Mouse (Mus musculus) limb, embryonic 14.5 days (tissue): ENCODE measurements at regions not wholly inside any gene's neighbourhood (a gene's known extent, or its start where the extent isn't known, plus 50 kb on each side); places are given as distances from the start of the nearest gene placed in this dataset.
"Not testable (repeated sequence)": the region's sequence is repeated elsewhere in the genome, so short reads cannot be mapped to it uniquely, and the experiment has no call there.

ENCODE experiments used
- ATAC-seq: fragments of 200-750 bp; cut with Nextera tagmentation; 2 replicates; pipeline ENCODE4 v1.8.0; 2017; ENCODE audit warnings: low read depth, moderate number of reproducible peaks, moderate TSS enrichment; ENCODE audit not compliant: low FRiP score
- DNase-seq: peaks from one replicate; pipeline ENCODE4 v3.0.0-alpha.2; 2015; ENCODE audit warnings: low spot score
- H3K27ac ChIP-seq: fragments of 300-500 bp; sonication (generic); replicated peaks from 2 replicates; pipeline ENCODE4 v1.5.1; 2014; ENCODE audit warnings: low read depth, mild to moderate bottlenecking, low read length, moderate library complexity, mixed read lengths
- H3K27me3 ChIP-seq: fragments of 300-500 bp; sonication (generic); 2 replicates; pipeline ENCODE4 v1.6.1; 2014; ENCODE audit warnings: low read length, mixed read lengths; ENCODE audit not compliant: control insufficient read depth, insufficient read depth
- H3K36me3 ChIP-seq: fragments of 300-500 bp; sonication (generic); 2 replicates; pipeline ENCODE4 v1.6.1; 2014; ENCODE audit warnings: mild to moderate bottlenecking, low read length, moderate library complexity, mixed read lengths; ENCODE audit not compliant: control insufficient read depth, insufficient read depth
- H3K4me1 ChIP-seq: fragments of 300-500 bp; sonication (generic); 2 replicates; pipeline ENCODE4 v1.6.1; 2014; ENCODE audit warnings: antibody characterized with exemption, low read length, mixed read lengths; ENCODE audit not compliant: control insufficient read depth, insufficient read depth
- H3K4me2 ChIP-seq: fragments of 300-500 bp; sonication (generic); replicated peaks from 2 replicates; pipeline ENCODE4 v1.6.1; 2014; ENCODE audit warnings: low read depth, mild to moderate bottlenecking, low read length, moderate library complexity; ENCODE audit not compliant: severe bottlenecking
- H3K4me3 ChIP-seq: fragments of 300-500 bp; sonication (generic); replicated peaks from 2 replicates; pipeline ENCODE4 v1.5.1; 2014; ENCODE audit warnings: low read length
- H3K9ac ChIP-seq: fragments of 300-500 bp; sonication (generic); 2 replicates; pipeline ENCODE4 v1.6.1; 2014; ENCODE audit warnings: mild to moderate bottlenecking, low read depth, low read length, moderate library complexity; ENCODE audit not compliant: severe bottlenecking
- H3K9me3 ChIP-seq: fragments of 300-500 bp; sonication (generic); 2 replicates; pipeline ENCODE4 v1.6.1; 2016; ENCODE audit warnings: low read length; ENCODE audit not compliant: control insufficient read depth
- POLR2A ChIP-seq: fragments of 200-500 bp; IDR thresholded peaks from 2 replicates; pipeline ENCODE4 v1.8.0; 2012; ENCODE audit warnings: inconsistent platforms, mild to moderate bottlenecking, moderate library complexity, borderline replicate concordance; ENCODE audit not compliant: insufficient read depth, insufficient read length; ENCODE audit errors: extremely low read depth
- WGBS: fragments of 180-500 bp; shearing (Covaris S2); extraction: QIAGEN DNeasy Blood & Tissue Kit; methylation state at CpG from one replicate; pipeline ENCODE4 v1.1.7; 2014; 5-methylcytosine and 5-hydroxymethylcytosine counted together

GRCm38 (mm10) chr6:37775151-37775550 is 95.5 kb upstream of the Trim24 start:
- Histone ChIP-seq H3K4me3 (no peak overlapping the region), H3K9me3 (no peaks in the 10 kb centered on the region), H3K27ac (no peak overlapping the region), H3K27me3 (no peaks in the 10 kb centered on the region), H3K4me1 (no peaks in the 10 kb centered on the region), H3K4me2 (no peak overlapping the region), H3K9ac (no peak overlapping the region), H3K36me3 (no peaks in the 10 kb centered on the region)
- ATAC-seq (no peak), DNase-seq (no peak)
- TF ChIP-seq POLR2A: no peak

- ATAC-seq (no peak), DNase-seq (no peak)
- H3K9ac ChIP-seq: no peak overlapping the region
- no peaks in the 10 kb centered on the region for H3K27me3 ChIP-seq
- H3K4me3 ChIP-seq: no peak overlapping the region
- no peak overlapping the region for H3K27ac ChIP-seq
- no peak overlapping the region for H3K4me2 ChIP-seq
- no peaks in the 10 kb centered on the region for H3K4me1 ChIP-seq
- H3K9me3 ChIP-seq: peaks cover 10% of the 10 kb centered on the region; the same call in 1 of the 2 replicates
- H3K36me3 ChIP-seq: no peaks in the 10 kb centered on the region
- TF ChIP-seq POLR2A: no peak
These were observed 90.7 kb upstream of the Trim24 start for GRCm38 (mm10) chr6:37779893-37780292.

DNA sequence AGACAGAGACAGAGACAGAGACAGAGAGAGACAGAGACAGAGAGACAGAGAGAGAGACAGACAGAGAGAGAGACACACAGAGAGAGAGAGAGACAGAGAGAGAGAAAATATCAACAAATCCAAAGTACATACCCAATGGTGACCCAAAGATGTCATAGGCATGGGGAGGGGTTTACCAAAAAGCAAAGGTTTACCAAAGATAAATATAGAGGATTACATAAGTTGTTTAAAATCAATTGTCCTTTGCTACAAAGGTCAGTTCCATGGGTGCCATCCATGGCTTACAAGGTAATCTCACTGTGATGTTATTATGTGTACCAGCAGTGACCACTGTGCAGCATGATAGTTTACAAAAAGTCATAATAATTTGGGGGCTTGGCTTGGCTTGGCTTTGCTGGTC is 88.7 kb upstream of the Trim24 start:
- H3K4me2 ChIP-seq: no peak overlapping the region
- H3K9me3 ChIP-seq: peaks cover 10% of the 10 kb centered on the region; the same call in 1 of the 2 replicates
- DNase-seq (no peak), ATAC-seq (no peak)
- H3K36me3 ChIP-seq: no peaks in the 10 kb centered on the region
- H3K27ac ChIP-seq: no peak overlapping the region
- no peaks in the 10 kb centered on the region for H3K27me3 ChIP-seq
- H3K9ac ChIP-seq: no peak overlapping the region
- no peak overlapping the region for H3K4me3 ChIP-seq
- TF ChIP-seq POLR2A: no peak
- H3K4me1 ChIP-seq: no peaks in the 10 kb centered on the region

DNA sequence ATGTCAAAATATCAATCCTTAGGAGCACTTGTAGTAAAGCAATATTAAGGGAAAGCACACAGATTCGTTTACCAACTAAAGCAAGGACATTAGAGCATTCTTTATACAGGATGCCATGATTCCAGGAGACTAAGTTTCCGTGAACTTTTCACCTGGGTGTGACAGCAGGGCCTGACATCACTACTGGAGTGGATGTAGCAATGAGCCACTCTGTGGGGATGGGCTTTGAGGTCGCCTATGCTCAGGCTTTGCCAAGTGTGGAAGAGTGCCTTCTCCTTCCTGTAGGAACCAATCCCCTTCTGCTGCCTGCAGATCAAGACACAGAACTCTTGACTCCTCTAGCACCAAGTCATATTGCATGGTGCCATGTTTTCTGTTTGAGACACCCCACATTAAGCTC is 85.3 kb upstream of the Trim24 start:
- not testable (repeated sequence) for H3K9ac ChIP-seq, H3K4me3 ChIP-seq, H3K36me3 ChIP-seq, H3K27me3 ChIP-seq, H3K9me3 ChIP-seq, DNase-seq, H3K4me2 ChIP-seq, H3K4me1 ChIP-seq, H3K27ac ChIP-seq, ATAC-seq
- 87% methylated on average over 3 of the region's 3 CpGs for WGBS

GRCm38 (mm10) chr6:37785741-37786140 is 84.9 kb upstream of the Trim24 start:
- Histone ChIP-seq H3K27me3 (no peaks in the 10 kb centered on the region), H3K4me2 (no peak overlapping the region), H3K9me3 (peaks cover 10% of the 10 kb centered on the region; the same call in 1 of the 2 replicates), H3K27ac (no peak overlapping the region), H3K4me3 (no peak overlapping the region), H3K36me3 (no peaks in the 10 kb centered on the region), H3K4me1 (no peaks in the 10 kb centered on the region), H3K9ac (no peak overlapping the region)
- no peak for TF ChIP-seq POLR2A
- no peak for DNase-seq
- WGBS: 92% methylated on average over 7 of the region's 7 CpGs
- no peak for ATAC-seq

GRCm38 (mm10) chr6:37787858-37788257 is 82.8 kb upstream of the Trim24 start:
- not testable (repeated sequence) for H3K4me3 ChIP-seq, H3K27me3 ChIP-seq, H3K4me2 ChIP-seq, H3K36me3 ChIP-seq, DNase-seq, H3K27ac ChIP-seq, ATAC-seq, H3K9me3 ChIP-seq, H3K4me1 ChIP-seq, H3K9ac ChIP-seq
- WGBS: 99% methylated on average over 3 of the region's 8 CpGs
